Mouse (Mus musculus) neutrophil, adult 65 days (primary cell): Measurements from ENCODE around the gene Aqp12. TPM values are rescaled to one million over a fixed set of nuclear protein-coding genes. Genes with fewer than 3 reads are reported as not detected.

Experiments used
- total RNA-seq: library from RNA; stranded (reverse); gene quantifications from 2 replicates; pipeline ENCODE4 v1.2.4, GENCODE M21; 2023

Aqp12 gene
- total RNA-seq, result not detected in 2 replicates

GRCm38 (mm10) chr1:93006061-93006460 is at the start of gene Aqp12:
Gene Aqp12 (plus strand): TSS chr1:93006334.

Other genes with a start within 250 kb of the Aqp12 start
- 39.8 and 41.8 TPM in 2 replicates for gene Gpc1, start 174.7 kb upstream of the Aqp12 start, total RNA-seq
- gene Ankmy1, start 103.4 kb upstream of the Aqp12 start, total RNA-seq, result not detected in 2 replicates
- gene Dusp28, start 99.4 kb upstream of the Aqp12 start, total RNA-seq, result 1.1 and 1.3 TPM in 2 replicates
- gene Rnpepl1, start 95.6 kb upstream of the Aqp12 start, total RNA-seq, result 64.1 and 106 TPM in 2 replicates
- gene Capn10, start 72.0 kb upstream of the Aqp12 start, total RNA-seq, result 23.9 and 26.6 TPM in 2 replicates
- gene Gpr35, start 55.5 kb upstream of the Aqp12 start, total RNA-seq, result 19.9 and 20.6 TPM in 2 replicates
- gene Kif1a, start 95.6 kb downstream of the Aqp12 start, total RNA-seq, result 0.54 and 2.0 TPM in 2 replicates
- not detected in 2 replicates for gene Agxt, start 128.9 kb downstream of the Aqp12 start, total RNA-seq
- not detected in 2 replicates for gene 2310007B03Rik, start 154.6 kb downstream of the Aqp12 start, total RNA-seq
- not detected in 2 replicates for gene Crocc2, start 162.4 kb downstream of the Aqp12 start, total RNA-seq
- gene Sned1, start 229.5 kb downstream of the Aqp12 start, total RNA-seq, result 3.6 and 8.2 TPM in 2 replicates